7 mouse cellular contexts compared by ENCODE assay signal in the genomic region with DNA sequence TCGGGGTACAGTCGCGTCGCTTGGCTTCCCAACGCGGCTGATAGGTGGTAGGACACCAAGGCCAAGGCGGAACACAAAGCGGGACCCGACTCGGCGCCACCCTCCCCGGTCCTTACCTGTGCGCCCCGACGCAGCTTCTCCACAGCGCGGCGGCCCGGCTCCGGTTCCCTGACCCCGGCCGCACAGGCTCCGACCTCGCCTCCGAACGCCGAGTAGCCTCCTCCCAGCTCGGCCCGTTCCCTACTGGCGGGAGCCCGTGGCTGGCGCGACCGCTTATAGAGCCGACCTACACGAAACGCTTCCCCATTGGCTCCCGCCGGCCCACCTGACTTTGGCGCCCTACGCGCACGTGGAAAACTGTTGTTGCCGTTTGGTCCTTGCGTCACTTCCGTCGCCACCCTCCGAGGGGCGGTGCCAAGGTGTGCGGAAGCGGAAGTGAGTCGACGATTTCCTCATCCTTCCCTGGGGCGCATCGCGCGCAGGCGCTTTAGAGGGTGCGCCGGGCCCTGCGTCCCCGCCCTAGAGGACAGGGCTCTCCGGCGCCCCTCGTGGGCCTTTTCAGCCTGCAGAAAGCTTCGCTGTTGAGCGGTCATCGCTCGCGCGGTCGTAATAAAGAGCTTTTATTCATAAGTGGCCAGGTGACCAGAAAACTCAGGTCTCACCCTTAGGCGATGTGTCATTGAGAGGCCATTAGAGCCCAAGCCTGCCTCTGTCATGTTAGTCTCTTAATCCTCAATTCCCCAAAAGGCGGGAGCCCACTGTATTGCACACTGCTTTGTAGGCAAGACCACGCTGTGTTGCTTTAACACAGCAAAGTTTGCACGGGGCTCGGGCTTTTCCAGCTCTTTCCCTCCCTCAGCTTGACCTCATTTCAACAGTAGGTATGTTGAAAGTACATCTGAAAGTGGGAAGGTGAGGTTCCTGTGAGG. TPM values are rescaled to one million over a fixed set of nuclear protein-coding genes. Genes with fewer than 3 reads are reported as not detected.
DNase-seq lines count a peak whose midpoint lies in the region; ATAC-seq and TF ChIP-seq lines count a peak whose summit lies in the region.

TSS of gene Dnajb9 (minus strand) at position 503 of the 929 bp plus-strand sequence.

- intact Hi-C loops in left cerebral cortex, postnatal 4 days (cut with DNase I), result no loop called here

- peak within 1 kb of the TSS; percentile 96 for H3K9ac ChIP-seq in intestine, postnatal 0 days (ENCODE audit: low read depth, low read length)
- peak within 1 kb of the TSS; percentile 91 for H3K9ac ChIP-seq in midbrain, embryonic 12.5 days (replicated peaks)

- H3K4me3 ChIP-seq in embryonic facial prominence, embryonic 10.5 days, result peak within 1 kb of the TSS; percentile 94
- H3K4me3 ChIP-seq in intestine, postnatal 0 days (ENCODE audit: low read depth, low read length), result peak within 1 kb of the TSS; percentile 99
- H3K4me3 ChIP-seq in midbrain, embryonic 12.5 days, result peak within 1 kb of the TSS; percentile 94
- peak within 1 kb of the TSS; percentile 81 for H3K4me3 ChIP-seq in small intestine, adult 2 months (ENCODE audit: low read depth, low read length)

- TF ChIP-seq POLR2A in small intestine, adult 2 months (IDR thresholded peaks at IDR 0.05; ENCODE audit: low read depth, low read length), result peak; percentile 100

- TF ChIP-seq CTCF in intestine, postnatal 0 days (IDR thresholded peaks at IDR 0.05; ENCODE audit: low read depth), result peak; percentile 89
- TF ChIP-seq CTCF in small intestine, adult 2 months (IDR thresholded peaks at IDR 0.05; ENCODE audit: extremely low read depth, insufficient read length, insufficient replicate concordance, low read depth, low read length), result peak; percentile 69; the same call in 1 of the 2 replicates

- H3K4me1 ChIP-seq in embryonic facial prominence, embryonic 10.5 days, result peaks cover 13% of the 10 kb centered on the region
- no peaks in the 10 kb centered on the region for H3K4me1 ChIP-seq in intestine, postnatal 0 days (replicated peaks; ENCODE audit: control insufficient read depth, insufficient read depth, low read length)
- H3K4me1 ChIP-seq in midbrain, embryonic 12.5 days, result peaks cover 7% of the 10 kb centered on the region
- H3K4me1 ChIP-seq in small intestine, adult 2 months (ENCODE audit: control insufficient read depth, insufficient read depth, insufficient read length, low read length), result no peaks in the 10 kb centered on the region; the same call in 1 of the 2 replicates

- H3K27ac ChIP-seq in embryonic facial prominence, embryonic 10.5 days (replicated peaks), result peak within 1 kb of the TSS; percentile 91
- peak within 1 kb of the TSS; percentile 96 for H3K27ac ChIP-seq in intestine, postnatal 0 days (ENCODE audit: low read depth, low read length)
- H3K27ac ChIP-seq in midbrain, embryonic 12.5 days (replicated peaks), result peak within 1 kb of the TSS; percentile 86
- H3K27ac ChIP-seq in small intestine, adult 2 months (ENCODE audit: insufficient read depth, low read depth, low read length), result peak within 1 kb of the TSS; percentile 70

- WGBS in embryonic facial prominence, embryonic 10.5 days, result under 1% methylated on average over 77 of the region's 77 CpGs
- WGBS in intestine, postnatal 0 days, result under 1% methylated on average over 77 of the region's 77 CpGs
- under 1% methylated on average over 77 of the region's 77 CpGs for WGBS in midbrain, embryonic 12.5 days
- WGBS in small intestine, adult 2 months, result 1% methylated on average over 77 of the region's 77 CpGs

- DNase-seq in adrenal gland, postnatal 10 days, result peak; percentile 100
- peak; percentile 99 for DNase-seq in embryonic facial prominence, embryonic 10.5 days (ENCODE audit: low spot score)
- DNase-seq in gonadal fat pad, adult 2 months (ENCODE audit: low read depth), result peak; percentile 69
- peak; percentile 100 for DNase-seq in left cerebral cortex, postnatal 4 days

- H3K36me3 ChIP-seq in embryonic facial prominence, embryonic 10.5 days (replicated peaks), result peaks cover 20% of the 10 kb centered on the region
- peaks cover 5% of the 10 kb centered on the region; the same call in 1 of the 2 replicates for H3K36me3 ChIP-seq in intestine, postnatal 0 days (ENCODE audit: control insufficient read depth, insufficient read depth)
- H3K36me3 ChIP-seq in midbrain, embryonic 12.5 days, result 0 out of 2 replicates have a peak, but pooled peaks cover 7% of the 10 kb centered on the region
- peaks cover 8% of the 10 kb centered on the region for H3K36me3 ChIP-seq in small intestine, adult 2 months (ENCODE audit: control insufficient read depth, insufficient read depth, low read length)

- no peaks in the 10 kb centered on the region for H3K27me3 ChIP-seq in embryonic facial prominence, embryonic 10.5 days (replicated peaks; ENCODE audit: low read depth, poor library complexity, severe bottlenecking)
- no peaks in the 10 kb centered on the region for H3K27me3 ChIP-seq in intestine, postnatal 0 days (replicated peaks; ENCODE audit: control insufficient read depth, insufficient read depth, low read length)
- no peaks in the 10 kb centered on the region; the same call in 1 of the 2 replicates for H3K27me3 ChIP-seq in midbrain, embryonic 12.5 days
- no peaks in the 10 kb centered on the region for H3K27me3 ChIP-seq in small intestine, adult 2 months (ENCODE audit: control insufficient read depth, insufficient read depth, low read length)

- ATAC-seq in intestine, postnatal 0 days, result peak; percentile 99
- peak; percentile 99 for ATAC-seq in midbrain, embryonic 12.5 days (ENCODE audit: low FRiP score, low read depth)

- H3K9me3 ChIP-seq in embryonic facial prominence, embryonic 10.5 days, result no peaks in the 10 kb centered on the region
- H3K9me3 ChIP-seq in intestine, postnatal 0 days (ENCODE audit: control insufficient read depth), result no peaks in the 10 kb centered on the region
- no peaks in the 10 kb centered on the region for H3K9me3 ChIP-seq in midbrain, embryonic 12.5 days

- peak within 1 kb of the TSS; percentile 83 for H3K4me2 ChIP-seq in intestine, postnatal 0 days (replicated peaks; ENCODE audit: low read depth)
- H3K4me2 ChIP-seq in midbrain, embryonic 12.5 days (replicated peaks), result peak within 1 kb of the TSS; percentile 89

RNA-seq across cellular contexts. Expression of gene Dnajb9, which starts in this region (rescaled TPM):
- total RNA-seq in adrenal gland, postnatal 10 days (2021), result 10 to 100 TPM; 27.0 to 41.1 TPM
- polyA plus RNA-seq in embryonic facial prominence, embryonic 10.5 days (2016; fragmentation: Nextera tagmentation; extraction: Ambion mirVana), result 16.0 and 16.8 TPM in 2 replicates
- polyA plus RNA-seq in gonadal fat pad, adult 2 months (2012; rRNA removed), result 9.1 and 10.1 TPM in 2 replicates
- 81.2 and 85.6 TPM in 2 replicates for polyA plus RNA-seq in intestine, postnatal 0 days (2015; fragmentation: Nextera tagmentation; extraction: Ambion mirVana)
- 10 to 100 TPM; 22.0 to 22.1 TPM for total RNA-seq in left cerebral cortex, postnatal 4 days (2021)
- polyA plus RNA-seq in midbrain, embryonic 12.5 days (2016; fragmentation: Nextera tagmentation; extraction: Ambion mirVana), result 26.2 and 27.2 TPM in 2 replicates
- 0.60 and 1.4 TPM in 2 replicates for polyA plus RNA-seq in small intestine, adult 2 months (2012; rRNA removed)

Comparison
In these comparisons a context has a peak if more than half of its experiments do, and no peak if none do; other contexts are left out.
1. Peak in every context shown above with its lines: DNase-seq, ATAC-seq, H3K4me3 ChIP-seq and H3K27ac ChIP-seq.